Mouse (Mus musculus) limb, embryonic 15.5 days (tissue): Measurements from ENCODE around the gene Gas8. TPM values are rescaled to one million over a fixed set of nuclear protein-coding genes. Genes with fewer than 3 reads are reported as not detected.
A peak's percentile ranks its signal among the peaks of the same experiment; 100 is the strongest.
"Not testable (repeated sequence)": the region's sequence is repeated elsewhere in the genome, so short reads cannot be mapped to it uniquely, and the experiment has no call there.

Source experiments
- ATAC-seq: fragments of 200-750 bp; cut with Nextera tagmentation; 2 replicates; pipeline ENCODE4 v1.8.0; 2017; ENCODE audit warnings: low read depth, moderate TSS enrichment; ENCODE audit not compliant: insufficient number of reproducible peaks, low FRiP score, low TSS enrichment
- H3K27ac ChIP-seq: fragments of 300-500 bp; sonication (generic); 2 replicates; pipeline ENCODE4 v1.5.1; 2015; ENCODE audit warnings: moderate library complexity, mild to moderate bottlenecking, inconsistent platforms
- H3K27me3 ChIP-seq: fragments of 300-500 bp; sonication (generic); 2 replicates; pipeline ENCODE4 v1.6.1; 2015; ENCODE audit warnings: inconsistent platforms
- H3K36me3 ChIP-seq: fragments of 300-500 bp; sonication (generic); 2 replicates; pipeline ENCODE4 v1.6.1; 2015; ENCODE audit warnings: inconsistent platforms
- H3K4me1 ChIP-seq: fragments of 300-500 bp; sonication (generic); 2 replicates; pipeline ENCODE4 v1.6.1; 2015; ENCODE audit warnings: inconsistent platforms
- H3K4me2 ChIP-seq: fragments of 300-500 bp; sonication (generic); 2 replicates; pipeline ENCODE4 v1.6.1; 2015; ENCODE audit warnings: mild to moderate bottlenecking, inconsistent platforms
- H3K4me3 ChIP-seq: fragments of 300-500 bp; sonication (generic); 2 replicates; pipeline ENCODE4 v1.5.1; 2015; ENCODE audit warnings: mild to moderate bottlenecking, inconsistent platforms
- H3K9ac ChIP-seq: fragments of 300-500 bp; sonication (generic); 2 replicates; pipeline ENCODE4 v1.6.1; 2015; ENCODE audit warnings: inconsistent platforms
- H3K9me3 ChIP-seq: fragments of 300-500 bp; sonication (generic); 2 replicates; pipeline ENCODE4 v1.6.1; 2016; ENCODE audit warnings: inconsistent platforms
- WGBS: fragments of 180-500 bp; shearing (Covaris S2); methylation state at CpG from one replicate; pipeline ENCODE4 v1.1.7; 2015; 5-methylcytosine and 5-hydroxymethylcytosine counted together
- polyA plus RNA-seq: library from polyadenylated mRNA; unstranded; fragments of >200 nt; fragmentation: Nextera tagmentation; extraction: Ambion mirVana; gene quantifications from 2 replicates; pipeline ENCODE4 v1.2.1, GENCODE M21; 2015

The Gas8 gene
- polyA plus RNA-seq, 1 experiment from 2014 or later: 29.6 TPM

DNA sequence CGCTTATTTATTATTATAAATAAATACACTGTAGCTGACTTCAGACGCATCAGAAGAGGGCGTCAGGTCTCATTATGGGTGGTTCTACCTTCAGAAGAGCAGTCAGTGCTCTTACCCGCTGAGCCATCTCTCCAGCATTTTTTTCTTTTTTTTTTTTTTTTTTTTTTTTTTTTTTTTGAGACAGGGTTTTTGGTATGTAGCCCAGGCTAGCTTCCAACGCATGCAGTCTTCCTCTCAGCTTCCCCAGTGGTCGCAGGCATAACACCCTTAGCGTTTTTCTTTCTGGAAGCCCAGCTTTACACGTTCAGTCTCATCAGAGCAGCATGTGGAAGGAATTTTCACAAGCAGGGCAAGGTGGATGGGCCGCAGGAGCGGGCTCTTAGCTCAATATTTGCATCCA lies 462 bp upstream of the Gas8 start:
- no peak for ATAC-seq
- Histone ChIP-seq H3K4me1 (peaks cover 28% of the 10 kb centered on the region), H3K27me3 (peaks cover 36% of the 10 kb centered on the region), H3K9ac (no peak overlapping the region), H3K9me3 (no peaks in the 10 kb centered on the region), H3K27ac (no peak overlapping the region), H3K4me2 (peak overlapping the region; percentile 65), H3K36me3 (peaks cover 26% of the 10 kb centered on the region), H3K4me3 (peak overlapping the region; percentile 65)
- 32% methylated on average over 10 of the region's 10 CpGs for WGBS

DNA sequence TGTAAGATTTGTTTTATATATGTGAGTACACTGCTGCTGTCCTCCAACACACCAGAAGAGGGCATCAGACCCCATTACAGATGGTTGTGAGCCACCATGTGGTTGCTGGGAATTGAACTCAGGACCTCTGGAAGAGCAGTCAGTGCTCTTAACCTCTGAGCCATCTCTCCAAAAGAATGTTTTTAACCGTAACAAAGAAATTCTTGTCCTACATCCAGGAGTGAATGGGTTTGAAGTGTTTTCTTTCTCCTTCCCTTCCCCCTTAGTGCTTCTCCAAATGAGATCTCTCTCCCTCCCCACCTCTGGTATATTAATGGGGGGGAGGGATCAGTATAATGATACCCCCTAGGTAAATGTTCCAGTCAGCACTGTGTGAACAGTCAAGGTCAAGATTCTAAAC lies 1.4 kb downstream of the Gas8 start:
- H3K4me3 ChIP-seq, H3K9ac ChIP-seq, ATAC-seq, H3K27ac ChIP-seq, H3K9me3 ChIP-seq, H3K4me2 ChIP-seq: not testable (repeated sequence)
- peaks cover 44% of the 10 kb centered on the region for H3K36me3 ChIP-seq
- H3K27me3 ChIP-seq: peaks cover 18% of the 10 kb centered on the region
- 82% methylated on average over 1 of the region's 1 CpGs for WGBS
- peaks cover 17% of the 10 kb centered on the region for H3K4me1 ChIP-seq

- Histone ChIP-seq H3K4me3 (no peak overlapping the region), H3K27me3 (no peaks in the 10 kb centered on the region), H3K4me2 (no peak overlapping the region), H3K36me3 (peaks cover 97% of the 10 kb centered on the region), H3K9me3 (no peaks in the 10 kb centered on the region), H3K4me1 (no peaks in the 10 kb centered on the region), H3K27ac (no peak overlapping the region), H3K9ac (no peak overlapping the region)
- ATAC-seq: no peak
- WGBS: 85% methylated on average over 25 of the region's 25 CpGs
Observed at GRCm38 (mm10) chr8:123527720-123528489, 9.3 kb downstream of the Gas8 start.

GRCm38 (mm10) chr8:123536242-123536989 lies 17.8 kb downstream of the Gas8 start:
- Histone ChIP-seq H3K36me3 (peaks cover 54% of the 10 kb centered on the region), H3K4me1 (no peaks in the 10 kb centered on the region), H3K27ac (no peak overlapping the region), H3K4me3 (no peak overlapping the region), H3K27me3 (peaks cover 7% of the 10 kb centered on the region), H3K9me3 (no peaks in the 10 kb centered on the region), H3K9ac (no peak overlapping the region), H3K4me2 (no peak overlapping the region)
- no peak; the same call in 1 of the 2 replicates for ATAC-seq
- 88% methylated on average over 9 of the region's 9 CpGs for WGBS

DNA sequence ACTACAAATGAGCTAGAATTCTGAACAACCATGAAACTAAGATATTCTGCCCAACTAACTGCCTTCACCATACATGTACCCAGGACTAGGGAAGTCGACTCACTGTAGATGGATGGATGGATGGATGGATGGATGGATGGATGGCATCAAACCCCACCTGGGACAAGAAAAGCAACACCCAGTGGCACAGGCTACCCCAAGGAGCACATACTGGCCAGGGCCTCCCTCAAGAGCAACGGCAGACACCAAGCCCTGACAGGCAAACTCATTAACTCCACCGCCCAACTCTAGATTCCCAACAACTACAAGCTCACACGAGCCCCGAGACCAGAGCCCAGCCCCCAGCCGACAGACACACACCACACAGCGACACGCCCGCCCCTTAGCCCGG lies 18.4 kb downstream of the Gas8 start:
- H3K27me3 ChIP-seq: peaks cover 7% of the 10 kb centered on the region
- no peaks in the 10 kb centered on the region for H3K4me1 ChIP-seq
- H3K36me3 ChIP-seq: peaks cover 49% of the 10 kb centered on the region
- no peak for ATAC-seq
- no peak overlapping the region for H3K27ac ChIP-seq
- WGBS: 12% methylated on average over 9 of the region's 10 CpGs
- no peaks in the 10 kb centered on the region for H3K9me3 ChIP-seq
- H3K4me3 ChIP-seq: no peak overlapping the region
- H3K4me2 ChIP-seq: no peak overlapping the region
- no peak overlapping the region for H3K9ac ChIP-seq

GRCm38 (mm10) chr8:123537641-123538040 lies 19.0 kb downstream of the Gas8 start:
- WGBS: 68% methylated on average over 7 of the region's 14 CpGs
- H3K4me2 ChIP-seq, H3K9ac ChIP-seq, ATAC-seq, H3K27ac ChIP-seq, H3K27me3 ChIP-seq, H3K4me3 ChIP-seq, H3K9me3 ChIP-seq, H3K4me1 ChIP-seq: not testable (repeated sequence)
- H3K36me3 ChIP-seq: peaks cover 42% of the 10 kb centered on the region

DNA sequence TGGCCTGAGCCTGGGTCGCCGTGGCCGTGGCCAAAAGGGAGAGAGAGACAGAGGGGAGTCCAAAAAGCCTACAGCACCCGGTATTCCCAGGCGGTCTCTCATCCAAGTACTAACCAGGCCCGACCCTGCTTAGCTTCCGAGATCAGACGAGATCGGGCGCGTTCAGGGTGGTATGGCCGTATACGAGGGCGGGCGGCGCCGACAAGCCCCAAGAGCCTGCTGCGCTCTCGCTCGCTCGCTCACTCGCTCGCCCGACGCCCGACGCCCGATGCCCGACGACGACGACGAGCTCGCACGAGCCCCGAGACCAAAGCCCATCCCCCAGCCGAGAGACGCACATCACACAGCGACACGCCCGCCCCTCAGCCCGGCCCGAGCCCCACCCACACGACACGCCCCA lies 45.6 kb downstream of the Gas8 start:
- H3K9me3 ChIP-seq, H3K4me1 ChIP-seq, H3K27me3 ChIP-seq, H3K4me2 ChIP-seq, H3K9ac ChIP-seq, H3K27ac ChIP-seq, H3K36me3 ChIP-seq, ATAC-seq, H3K4me3 ChIP-seq: not testable (repeated sequence)
- WGBS: no CpG with 5 or more reads among the region's 45 CpGs

GRCm38 (mm10) chr8:123575386-123575785 lies 56.8 kb downstream of the Gas8 start:
- H3K9me3 ChIP-seq, ATAC-seq, H3K36me3 ChIP-seq, H3K27ac ChIP-seq, H3K4me1 ChIP-seq, H3K4me2 ChIP-seq, H3K27me3 ChIP-seq, H3K4me3 ChIP-seq, H3K9ac ChIP-seq: not testable (repeated sequence)
- WGBS: 56% methylated on average over 1 of the region's 10 CpGs

Other genes with a start within 250 kb of the Gas8 start
- 14.8 and 18.6 TPM in 2 replicates for gene Fanca, start 200.3 kb upstream of the Gas8 start, polyA plus RNA-seq
- 0.93 and 1.2 TPM in 2 replicates for gene Spire2, start 186.1 kb upstream of the Gas8 start, polyA plus RNA-seq
- gene Tcf25, start 145.1 kb upstream of the Gas8 start, polyA plus RNA-seq: 187 and 191 TPM in 2 replicates
- gene Mc1r, start 111.7 kb upstream of the Gas8 start, polyA plus RNA-seq: 0.08 and 0.15 TPM in 2 replicates
- gene Tubb3, start 107.4 kb upstream of the Gas8 start, polyA plus RNA-seq: 4.0 and 5.0 TPM in 2 replicates
- 42.4 and 43.5 TPM in 2 replicates for gene Def8, start 95.3 kb upstream of the Gas8 start, polyA plus RNA-seq
- gene Afg3l1, start 40.9 kb upstream of the Gas8 start, polyA plus RNA-seq: 43.0 and 46.0 TPM in 2 replicates
- gene Dbndd1, start 3.4 kb upstream of the Gas8 start, polyA plus RNA-seq: 5.9 and 6.6 TPM in 2 replicates
- gene Rhou, start 135.1 kb downstream of the Gas8 start, polyA plus RNA-seq: 10.8 and 10.9 TPM in 2 replicates